Mouse (Mus musculus) liver, adult 2 months (tissue): ENCODE results near the gene Epha8.

Experiments
- CTCF ChIP-seq: fragments of 200-500 bp; IDR thresholded peaks from 2 replicates; pipeline ENCODE4 v1.5.1; 2011; ENCODE audit warnings: low read depth, low read length, control low read depth
- POLR2A ChIP-seq: fragments of 200-500 bp; IDR thresholded peaks from 2 replicates; pipeline ENCODE4 v1.6.1; 2011; ENCODE audit warnings: low read length, control low read depth; ENCODE audit not compliant: insufficient read depth; ENCODE audit errors: extremely low read depth

DNA sequence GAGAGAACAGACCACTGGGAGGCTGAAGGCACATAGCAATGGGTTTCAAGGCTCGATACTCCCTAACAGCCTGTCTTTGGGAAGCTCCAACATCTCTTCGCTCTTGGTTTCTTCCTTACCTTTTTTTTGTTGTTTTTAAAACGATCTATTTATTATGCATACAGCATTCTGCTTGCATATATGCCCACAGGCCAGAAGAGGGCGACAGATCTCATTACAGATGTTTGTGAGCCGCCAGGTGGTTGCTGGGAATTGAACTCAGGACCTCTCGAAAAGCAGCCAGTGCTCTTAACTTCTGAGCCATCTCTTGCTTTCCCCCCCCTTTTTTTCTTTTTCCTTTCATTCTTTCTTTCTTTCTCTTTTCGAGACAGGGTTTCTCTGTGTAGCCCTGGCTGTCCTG lies 57.5 kb downstream of the Epha8 start:
- no peak for TF ChIP-seq POLR2A
- TF ChIP-seq CTCF = peak; percentile 20; the same call in 1 of the 2 replicates
